Mouse (Mus musculus) ovary, postnatal 10 days (tissue): ENCODE data around the gene Btg1.

Experiments
- DNase-seq: peaks from one replicate; pipeline ENCODE4 v3.0.0; 2022; ENCODE audit warnings: low spot score

Btg1 gene

GRCm38 (mm10) chr10:96631066-96631711 lies 14.4 kb downstream of the Btg1 start:
- no peak for DNase-seq

GRCm38 (mm10) chr10:96632271-96633144 lies 15.7 kb downstream of the Btg1 start:
- no peak for DNase-seq

- no peak for DNase-seq
These were observed 16.3 kb downstream of the Btg1 start for GRCm38 (mm10) chr10:96633145-96633516.

GRCm38 (mm10) chr10:96635472-96635871 lies 18.7 kb downstream of the Btg1 start:
- DNase-seq: no peak

- DNase-seq: no peak
These were observed 21.7 kb downstream of the Btg1 start for GRCm38 (mm10) chr10:96638477-96638876.

- no peak for DNase-seq
These were observed 25.2 kb downstream of the Btg1 start for GRCm38 (mm10) chr10:96642014-96642413.

- DNase-seq: no peak
These were observed 25.9 kb downstream of the Btg1 start for GRCm38 (mm10) chr10:96642751-96643150.

GRCm38 (mm10) chr10:96645183-96645582 lies 28.4 kb downstream of the Btg1 start:
- DNase-seq: no peak

GRCm38 (mm10) chr10:96646024-96646866 lies 29.4 kb downstream of the Btg1 start:
- DNase-seq: no peak

GRCm38 (mm10) chr10:96646867-96647462 lies 30.2 kb downstream of the Btg1 start:
- DNase-seq: no peak

GRCm38 (mm10) chr10:96648161-96648561 lies 31.4 kb downstream of the Btg1 start:
- no peak for DNase-seq

GRCm38 (mm10) chr10:96649524-96649923 lies 32.7 kb downstream of the Btg1 start:
- no peak for DNase-seq

GRCm38 (mm10) chr10:96652372-96652771 lies 35.6 kb downstream of the Btg1 start:
- no peak for DNase-seq

- DNase-seq: no peak
These were observed 36.2 kb downstream of the Btg1 start for GRCm38 (mm10) chr10:96653030-96653429.

- DNase-seq: no peak
These were observed 37.3 kb downstream of the Btg1 start for GRCm38 (mm10) chr10:96654079-96654478.

GRCm38 (mm10) chr10:96654576-96654975 lies 37.8 kb downstream of the Btg1 start:
- no peak for DNase-seq

- no peak for DNase-seq
These were observed 38.3 kb downstream of the Btg1 start for GRCm38 (mm10) chr10:96655066-96655465.

- no peak for DNase-seq
These were observed 39.4 kb downstream of the Btg1 start for GRCm38 (mm10) chr10:96656176-96656575.

GRCm38 (mm10) chr10:96658906-96659305 lies 42.1 kb downstream of the Btg1 start:
- DNase-seq: no peak

GRCm38 (mm10) chr10:96660280-96660985 lies 43.6 kb downstream of the Btg1 start:
- DNase-seq: no peak

GRCm38 (mm10) chr10:96662976-96663375 lies 46.2 kb downstream of the Btg1 start:
- no peak for DNase-seq
